Mouse (Mus musculus) forebrain, embryonic 11.5 days (tissue): ENCODE results near the gene Znhit2. TPM values are rescaled to one million over a fixed set of nuclear protein-coding genes. Genes with fewer than 3 reads are reported as not detected.
"Not testable (repeated sequence)": the region's sequence is repeated elsewhere in the genome, so short reads cannot be mapped to it uniquely, and the experiment has no call there.

Experiments used
- ATAC-seq: fragments of 200-750 bp; cut with Nextera tagmentation; replicated peaks from 2 replicates; pipeline ENCODE4 v1.8.0; 2017; ENCODE audit warnings: moderate TSS enrichment; ENCODE audit not compliant: low FRiP score
- DNase-seq: peaks from one replicate; pipeline ENCODE4 v3.0.0-alpha.2; 2017; ENCODE audit warnings: low spot score
- H3K27ac ChIP-seq: fragments of 300-500 bp; sonication (generic); 2 replicates; pipeline ENCODE4 v1.5.1; 2014; ENCODE audit warnings: low read depth, low read length
- H3K27me3 ChIP-seq: fragments of 300-500 bp; sonication (generic); 2 replicates; pipeline ENCODE4 v1.6.1; 2014; ENCODE audit warnings: mild to moderate bottlenecking, low read length, mixed read lengths; ENCODE audit not compliant: control insufficient read depth, insufficient read depth
- H3K36me3 ChIP-seq: fragments of 300-500 bp; sonication (generic); 2 replicates; pipeline ENCODE4 v1.6.1; 2014; ENCODE audit warnings: mild to moderate bottlenecking, low read length, moderate library complexity, mixed read lengths; ENCODE audit not compliant: control insufficient read depth, insufficient read depth
- H3K4me1 ChIP-seq: fragments of 300-500 bp; sonication (generic); replicated peaks from 2 replicates; pipeline ENCODE4 v1.6.1; 2014; ENCODE audit warnings: low read length, mixed read lengths; ENCODE audit not compliant: control insufficient read depth, insufficient read depth
- H3K4me2 ChIP-seq: fragments of 300-500 bp; sonication (generic); 2 replicates; pipeline ENCODE4 v1.6.1; 2014; ENCODE audit warnings: low read depth, mild to moderate bottlenecking, low read length, moderate library complexity, mixed read lengths; ENCODE audit not compliant: severe bottlenecking
- H3K4me3 ChIP-seq: fragments of 300-500 bp; sonication (generic); 2 replicates; pipeline ENCODE4 v1.5.1; 2014; ENCODE audit warnings: low read depth, low read length
- H3K9ac ChIP-seq: fragments of 300-500 bp; sonication (generic); 2 replicates; pipeline ENCODE4 v1.6.1; 2014; ENCODE audit warnings: low read length
- H3K9me3 ChIP-seq: fragments of 300-500 bp; sonication (generic); 2 replicates; pipeline ENCODE4 v1.6.1; 2016; ENCODE audit warnings: low read length, mixed read lengths; ENCODE audit not compliant: control insufficient read depth
- WGBS: fragments of 180-500 bp; shearing (Covaris S2); extraction: QIAGEN DNeasy Blood & Tissue Kit; methylation state at CpG from one replicate; pipeline ENCODE4 v1.1.7; 2014; 5-methylcytosine and 5-hydroxymethylcytosine counted together
- polyA plus RNA-seq: library from polyadenylated mRNA; unstranded; fragments of >200 nt; fragmentation: Nextera tagmentation; extraction: Ambion mirVana; gene quantifications from 2 replicates; pipeline ENCODE4 v1.2.1, GENCODE M21; 2014

Gene Znhit2
- polyA plus RNA-seq, 1 experiment from 2014 or later: 42.5 TPM

- not testable (repeated sequence) for H3K27ac ChIP-seq, DNase-seq, ATAC-seq, H3K9ac ChIP-seq, H3K4me3 ChIP-seq, H3K36me3 ChIP-seq, H3K27me3 ChIP-seq, H3K4me2 ChIP-seq, H3K9me3 ChIP-seq
- 75% methylated on average over 4 of the region's 4 CpGs for WGBS
- H3K4me1 ChIP-seq: peaks cover 12% of the 10 kb centered on the region
These were observed 16.9 kb upstream of the Znhit2 start for GRCm38 (mm10) chr19:6044102-6044501.

DNA sequence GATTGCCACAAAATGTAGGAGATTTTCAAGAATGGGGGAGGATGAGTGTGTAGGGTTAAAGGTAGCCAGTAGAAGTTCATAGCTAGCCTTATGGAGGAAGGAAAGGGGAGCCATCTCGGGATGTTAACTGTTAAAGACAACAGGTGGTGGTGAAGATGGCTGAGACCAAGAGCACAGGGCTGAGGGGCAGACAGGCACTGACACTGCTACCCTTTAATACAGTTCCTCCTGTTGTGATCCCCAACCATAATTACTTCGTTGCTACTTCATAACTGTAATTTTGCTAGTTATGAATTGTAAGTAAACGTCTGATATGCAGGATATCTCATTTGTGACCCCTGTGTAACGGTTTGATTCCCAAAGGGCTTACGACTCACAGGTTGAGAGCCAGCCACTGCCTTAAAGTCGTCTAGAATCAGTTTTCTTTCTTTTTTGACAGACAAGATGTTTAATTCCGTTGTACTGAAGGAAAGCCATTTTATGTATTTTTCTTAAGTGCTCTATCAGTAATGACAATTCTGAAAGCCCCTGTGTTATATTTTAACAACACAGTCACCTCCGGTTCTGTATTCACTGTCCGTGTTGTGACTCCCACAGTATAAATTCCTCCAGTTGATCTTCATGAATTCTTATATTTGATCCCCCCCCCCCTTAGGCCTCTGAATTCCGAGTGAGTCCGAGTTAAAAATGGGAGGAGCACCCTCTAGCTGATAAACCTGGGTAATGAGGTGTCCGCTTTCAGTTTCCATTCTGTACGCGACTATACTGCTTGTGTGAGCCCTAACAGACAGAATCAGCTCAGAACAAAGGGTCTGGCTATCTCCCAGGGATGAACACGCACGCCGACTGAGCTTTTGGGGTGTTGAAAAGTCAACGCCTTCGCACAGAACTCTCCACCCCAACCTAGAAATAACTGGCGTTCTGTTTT is 15.4 kb upstream of the Znhit2 start:
- peaks cover 12% of the 10 kb centered on the region for H3K4me1 ChIP-seq
- peak overlapping the region; percentile 88 for H3K4me3 ChIP-seq
- H3K9me3 ChIP-seq: no peaks in the 10 kb centered on the region
- H3K36me3 ChIP-seq: peaks cover 12% of the 10 kb centered on the region; the same call in 1 of the 2 replicates
- peak overlapping the region; percentile 96 for H3K9ac ChIP-seq
- no peaks in the 10 kb centered on the region for H3K27me3 ChIP-seq
- ATAC-seq (peak; percentile 49), DNase-seq (no peak)
- peak overlapping the region; percentile 95 for H3K4me2 ChIP-seq
- H3K27ac ChIP-seq: peak overlapping the region; percentile 98
- WGBS: 24% methylated on average over 20 of the region's 20 CpGs

DNA sequence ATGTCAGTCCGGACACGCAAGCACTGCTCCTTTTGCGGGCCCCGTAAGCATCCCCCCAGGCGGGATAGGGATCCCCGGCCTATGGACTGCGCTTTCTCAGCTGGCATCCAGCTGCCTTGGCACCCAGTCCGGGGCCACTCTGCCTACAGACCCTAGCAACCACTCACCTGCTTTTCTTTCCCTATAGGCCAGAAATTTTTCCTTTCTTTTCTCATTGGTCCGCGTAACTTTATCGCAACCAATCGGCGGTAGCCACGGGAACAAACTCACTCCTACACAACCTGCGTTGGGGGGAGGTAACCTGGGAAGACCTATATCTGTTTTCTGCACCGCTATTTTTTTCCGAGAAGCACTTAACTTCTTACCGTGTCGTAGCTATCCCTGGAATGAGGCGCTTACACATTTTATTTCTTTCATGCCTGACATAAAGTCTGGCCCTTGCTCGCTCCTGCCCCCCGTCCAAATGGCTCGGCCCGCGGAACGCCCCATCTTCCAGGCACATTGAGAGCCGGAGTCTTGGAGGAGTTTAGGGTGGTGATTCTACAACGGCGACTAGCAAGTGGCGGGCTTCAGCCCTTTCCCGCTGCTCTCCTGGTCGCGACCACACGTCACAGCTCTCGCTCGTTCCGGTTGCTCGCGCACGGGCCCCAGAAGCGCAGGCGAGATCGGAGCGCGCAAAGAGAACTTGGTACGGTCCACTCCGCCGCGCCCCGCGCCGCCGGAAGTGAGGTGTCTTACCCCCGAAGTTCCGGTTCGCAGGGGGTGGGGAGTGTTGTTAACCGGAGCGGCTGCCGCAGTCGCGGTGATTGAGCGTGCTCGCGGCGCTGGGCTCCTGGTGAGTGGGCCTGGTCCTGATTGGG is 14.5 kb upstream of the Znhit2 start, which contains the start of gene Syvn1:
Gene Syvn1, plus strand, starts transcription at position 283 of the 860 bp plus-strand sequence.
- under 1% methylated on average over 65 of the region's 65 CpGs for WGBS
- DNase-seq (peak; percentile 94), ATAC-seq (peak; percentile 92)
- H3K27ac ChIP-seq: peak within 1 kb of the TSS; percentile 98
- no peaks in the 10 kb centered on the region for H3K9me3 ChIP-seq
- H3K4me1 ChIP-seq: peaks cover 12% of the 10 kb centered on the region
- peak within 1 kb of the TSS; percentile 88 for H3K4me3 ChIP-seq
- H3K36me3 ChIP-seq: peaks cover 17% of the 10 kb centered on the region
- peak within 1 kb of the TSS; percentile 96 for H3K9ac ChIP-seq
- H3K27me3 ChIP-seq: no peaks in the 10 kb centered on the region
- peak within 1 kb of the TSS; percentile 95 for H3K4me2 ChIP-seq

DNA sequence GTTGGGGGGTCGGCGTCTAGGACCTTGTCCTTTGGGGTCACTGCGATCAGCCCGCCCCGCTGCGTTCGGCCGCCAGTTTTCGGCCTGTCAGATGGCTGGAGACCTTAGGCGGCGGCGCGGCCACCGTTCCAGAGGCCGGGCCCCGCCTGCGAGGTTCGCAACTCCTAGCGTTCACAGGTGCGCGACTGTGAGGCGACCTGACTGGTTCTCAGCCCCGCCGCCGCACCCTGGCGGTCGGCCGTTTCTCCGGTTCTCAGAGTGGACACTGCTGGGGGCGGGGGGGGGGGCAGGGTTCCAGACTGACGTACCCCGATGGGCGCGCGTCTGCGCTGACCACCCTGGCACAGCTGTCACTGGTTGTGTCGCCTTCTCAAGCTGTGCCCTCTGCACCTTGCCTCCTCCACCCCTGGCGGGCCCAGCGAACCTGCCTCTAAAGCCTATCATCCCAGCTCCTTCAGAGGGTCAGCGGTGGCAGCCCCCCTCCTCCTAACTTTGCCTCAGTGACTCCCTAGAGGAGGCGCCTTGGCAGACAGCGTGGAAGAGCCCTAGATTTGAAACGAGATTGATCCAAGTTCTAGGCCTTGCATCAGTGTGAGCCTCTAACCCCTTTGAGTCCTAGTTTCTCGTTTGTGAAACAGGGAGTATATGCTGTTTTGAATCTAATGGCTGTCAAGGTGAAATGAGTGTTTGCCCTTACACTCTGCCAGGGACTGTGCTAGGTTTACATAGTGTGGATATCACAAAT is 13.7 kb upstream of the Znhit2 start:
- Histone ChIP-seq H3K4me1 (peaks cover 12% of the 10 kb centered on the region), H3K4me3 (peak overlapping the region; percentile 88), H3K9ac (peak overlapping the region; percentile 96), H3K36me3 (peaks cover 18% of the 10 kb centered on the region), H3K9me3 (no peaks in the 10 kb centered on the region), H3K27me3 (no peaks in the 10 kb centered on the region), H3K4me2 (peak overlapping the region; percentile 95), H3K27ac (peak overlapping the region; percentile 98)
- DNase-seq (no peak), ATAC-seq (peak; percentile 10)
- WGBS: 3% methylated on average over 44 of the region's 44 CpGs

DNA sequence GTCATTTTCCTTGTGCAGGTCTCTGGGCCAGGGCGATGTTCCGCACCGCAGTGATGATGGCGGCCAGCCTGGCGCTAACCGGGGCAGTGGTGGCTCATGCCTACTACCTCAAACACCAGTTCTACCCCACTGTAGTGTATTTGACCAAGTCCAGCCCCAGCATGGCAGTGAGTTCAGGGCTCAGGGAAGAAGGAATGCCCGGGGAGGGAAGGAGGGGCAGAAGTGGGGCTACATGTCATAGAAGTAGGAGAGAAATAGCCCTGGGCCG is 13.2 kb upstream of the Znhit2 start:
- Histone ChIP-seq H3K27me3 (no peaks in the 10 kb centered on the region), H3K27ac (no peak overlapping the region), H3K9me3 (no peaks in the 10 kb centered on the region), H3K4me1 (peaks cover 12% of the 10 kb centered on the region), H3K36me3 (peaks cover 21% of the 10 kb centered on the region), H3K4me3 (peak overlapping the region; percentile 88), H3K4me2 (peak overlapping the region; percentile 95), H3K9ac (peak overlapping the region; percentile 96)
- DNase-seq (no peak), ATAC-seq (no peak)
- 89% methylated on average over 8 of the region's 8 CpGs for WGBS

- Histone ChIP-seq H3K9ac (no peak overlapping the region; the same call in 1 of the 2 replicates), H3K27me3 (no peaks in the 10 kb centered on the region), H3K4me1 (peaks cover 12% of the 10 kb centered on the region), H3K4me2 (no peak overlapping the region), H3K27ac (no peak overlapping the region), H3K36me3 (peaks cover 28% of the 10 kb centered on the region), H3K9me3 (no peaks in the 10 kb centered on the region), H3K4me3 (no peak overlapping the region)
- ATAC-seq (no peak), DNase-seq (no peak)
- WGBS: 85% methylated on average over 11 of the region's 11 CpGs
These were observed 12.1 kb upstream of the Znhit2 start for GRCm38 (mm10) chr19:6048681-6049410.

- WGBS: 84% methylated on average over 7 of the region's 7 CpGs
- H3K4me1 ChIP-seq: peaks cover 12% of the 10 kb centered on the region
- ATAC-seq: no peak
- H3K9me3 ChIP-seq: no peaks in the 10 kb centered on the region
- peak; percentile 43 for DNase-seq
- H3K36me3 ChIP-seq: peaks cover 34% of the 10 kb centered on the region
- no peak overlapping the region for H3K4me3 ChIP-seq
- no peaks in the 10 kb centered on the region for H3K27me3 ChIP-seq
- H3K4me2 ChIP-seq: no peak overlapping the region
- no peak overlapping the region for H3K27ac ChIP-seq
- no peak overlapping the region for H3K9ac ChIP-seq
These were observed 8.5 kb upstream of the Znhit2 start for GRCm38 (mm10) chr19:6052516-6052915.
